Mouse (Mus musculus) erythroblast, embryonic 14.5 days (primary cell): ENCODE measurements around the gene Cdkal1. TPM values are rescaled to one million over a fixed set of nuclear protein-coding genes. Genes with fewer than 3 reads are reported as not detected.

ENCODE experiments used
- H3K27me3 ChIP-seq: 2 replicates; pipeline ENCODE4 v1.6.1; 2012; ENCODE audit warnings: inconsistent platforms; ENCODE audit not compliant: control insufficient read depth
- H3K36me3 ChIP-seq: 2 replicates; pipeline ENCODE4 v1.6.1; 2012; ENCODE audit warnings: mild to moderate bottlenecking, inconsistent platforms; ENCODE audit not compliant: control insufficient read depth
- H3K4me1 ChIP-seq: 2 replicates; pipeline ENCODE4 v1.6.1; 2012; ENCODE audit warnings: inconsistent platforms; ENCODE audit not compliant: control insufficient read depth
- H3K4me3 ChIP-seq: replicated peaks from 2 replicates; pipeline ENCODE3; 2012; ENCODE audit warnings: moderate library complexity, mild to moderate bottlenecking, inconsistent platforms
- H3K9me3 ChIP-seq: 2 replicates; pipeline ENCODE4 v1.6.1; 2012; ENCODE audit warnings: low read length, inconsistent platforms, mixed read lengths; ENCODE audit not compliant: control insufficient read depth
- GATA1 ChIP-seq: IDR thresholded peaks from 2 replicates; pipeline ENCODE4 v1.6.1; 2012; ENCODE audit warnings: low read length, inconsistent platforms, mixed read lengths
- TAL1 ChIP-seq: IDR thresholded peaks from 3 replicates; pipeline ENCODE4 v1.6.1; 2012; ENCODE audit warnings: low read length, inconsistent platforms, mixed read lengths
- polyA plus RNA-seq: library from polyadenylated mRNA; stranded (reverse); fragments of >175 nt; gene quantifications from 2 replicates; pipeline ENCODE4 v1.2.3, GENCODE M21; 2012

The Cdkal1 gene
- polyA plus RNA-seq, 1 experiment: 0.10 TPM

GRCm38 (mm10) chr13:29715241-29715841, 140.1 kb downstream of the Cdkal1 start:
- no peaks in the 10 kb centered on the region for H3K27me3 ChIP-seq
- H3K4me3 ChIP-seq: no peak overlapping the region
- H3K4me1 ChIP-seq: no peaks in the 10 kb centered on the region
- TF ChIP-seq TAL1: no peak
- no peak for TF ChIP-seq GATA1
- peaks cover 5% of the 10 kb centered on the region; the same call in 1 of the 2 replicates for H3K36me3 ChIP-seq
- no peaks in the 10 kb centered on the region for H3K9me3 ChIP-seq

DNA sequence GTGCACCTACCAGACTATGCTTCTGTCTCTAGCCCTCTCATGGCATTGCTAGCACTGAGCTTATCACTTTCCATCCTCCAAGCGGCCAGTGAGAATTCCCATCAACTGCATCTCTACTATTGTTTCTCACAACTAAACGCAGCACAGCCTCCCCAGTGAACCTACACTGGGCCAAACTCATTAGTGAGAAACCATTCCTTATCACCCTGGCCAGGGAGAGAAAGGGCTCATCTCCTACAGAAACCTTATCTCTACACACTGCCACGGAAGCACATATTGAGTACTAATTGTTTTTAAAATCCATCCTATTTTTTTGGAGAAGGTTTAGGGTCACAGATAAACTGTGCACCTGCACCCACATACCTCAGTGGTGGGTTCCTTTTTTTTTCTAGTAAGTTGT, 147.9 kb downstream of the Cdkal1 start:
- H3K27me3 ChIP-seq: no peaks in the 10 kb centered on the region; the same call in 1 of the 2 replicates
- H3K4me3 ChIP-seq: no peak overlapping the region
- no peak for TF ChIP-seq GATA1
- no peak for TF ChIP-seq TAL1
- peaks cover 2% of the 10 kb centered on the region for H3K36me3 ChIP-seq
- H3K4me1 ChIP-seq: peaks cover 5% of the 10 kb centered on the region
- H3K9me3 ChIP-seq: peaks cover 3% of the 10 kb centered on the region

GRCm38 (mm10) chr13:29701400-29701799, 154.1 kb downstream of the Cdkal1 start:
- Histone ChIP-seq H3K36me3 (peaks cover 5% of the 10 kb centered on the region), H3K9me3 (peaks cover 5% of the 10 kb centered on the region), H3K4me1 (no peaks in the 10 kb centered on the region), H3K27me3 (no peaks in the 10 kb centered on the region; the same call in 1 of the 2 replicates), H3K4me3 (no peak overlapping the region)
- no peak for TF ChIP-seq GATA1
- no peak for TF ChIP-seq TAL1

- Histone ChIP-seq H3K9me3 (peaks cover 5% of the 10 kb centered on the region), H3K4me1 (no peaks in the 10 kb centered on the region), H3K36me3 (peaks cover 5% of the 10 kb centered on the region), H3K4me3 (no peak overlapping the region), H3K27me3 (no peaks in the 10 kb centered on the region; the same call in 1 of the 2 replicates)
- TF ChIP-seq GATA1: no peak
- no peak for TF ChIP-seq TAL1
Measured at GRCm38 (mm10) chr13:29699896-29700295, 155.6 kb downstream of the Cdkal1 start.

DNA sequence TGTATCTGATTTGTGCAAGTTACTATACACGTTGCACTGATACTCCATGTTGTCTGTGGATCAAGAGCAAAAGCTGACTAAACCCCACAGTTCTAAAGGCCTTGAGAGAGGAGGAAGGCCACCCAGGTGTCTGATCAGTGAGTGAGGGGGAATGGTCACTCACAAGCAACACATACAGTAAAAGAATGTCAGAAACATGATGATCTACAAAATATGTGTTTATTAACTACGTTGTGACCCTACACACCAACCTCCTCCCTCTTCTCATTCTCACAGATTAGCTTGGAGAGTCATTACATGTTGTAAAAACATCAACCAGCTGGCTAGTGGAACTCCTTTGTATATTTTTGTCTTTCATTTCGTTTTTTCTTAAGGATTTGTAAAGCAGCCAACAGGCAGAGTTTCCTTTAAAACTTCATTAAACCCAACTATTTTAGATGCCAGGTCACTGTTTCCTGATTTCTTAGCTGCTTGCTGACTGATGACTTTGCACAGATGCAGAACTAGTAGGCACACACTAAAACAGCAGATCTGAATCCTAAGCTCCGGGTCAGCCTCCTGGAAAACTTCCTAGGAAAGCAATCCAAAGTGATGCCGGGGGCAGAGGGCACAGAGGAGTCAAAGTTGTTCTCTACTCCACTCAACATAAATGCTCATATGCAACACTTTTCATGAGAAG, 157.0 kb downstream of the Cdkal1 start:
- Histone ChIP-seq H3K27me3 (no peaks in the 10 kb centered on the region; the same call in 1 of the 2 replicates), H3K9me3 (peaks cover 5% of the 10 kb centered on the region), H3K4me1 (no peaks in the 10 kb centered on the region), H3K4me3 (no peak overlapping the region), H3K36me3 (peaks cover 5% of the 10 kb centered on the region)
- no peak for TF ChIP-seq GATA1
- TF ChIP-seq TAL1: no peak

DNA sequence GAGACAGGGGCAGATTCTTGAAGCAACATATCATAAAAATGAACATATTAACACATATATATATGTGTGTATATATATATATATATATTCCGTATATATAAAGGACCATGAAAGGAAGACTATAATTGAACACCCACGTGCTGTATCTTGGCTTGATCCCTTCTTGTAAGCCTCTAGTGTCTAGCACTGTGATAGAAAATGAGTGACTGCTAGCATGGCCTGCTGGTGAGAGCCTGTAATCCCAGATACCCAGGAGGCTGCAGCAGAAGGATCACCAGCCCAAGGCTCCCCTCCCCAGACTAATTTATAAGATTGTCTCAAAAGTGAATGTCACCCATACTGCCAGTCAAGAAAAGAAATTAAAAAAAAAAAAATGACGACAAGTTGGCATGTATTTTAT, 158.2 kb downstream of the Cdkal1 start:
- Histone ChIP-seq H3K4me1 (no peaks in the 10 kb centered on the region), H3K27me3 (no peaks in the 10 kb centered on the region), H3K36me3 (no peaks in the 10 kb centered on the region), H3K4me3 (no peak overlapping the region), H3K9me3 (no peaks in the 10 kb centered on the region)
- TF ChIP-seq TAL1 (no peak), GATA1 (no peak)

- Histone ChIP-seq H3K36me3 (no peaks in the 10 kb centered on the region), H3K4me3 (no peak overlapping the region), H3K9me3 (no peaks in the 10 kb centered on the region), H3K27me3 (no peaks in the 10 kb centered on the region), H3K4me1 (peaks cover 5% of the 10 kb centered on the region)
- TF ChIP-seq GATA1 (no peak), TAL1 (no peak)
Measured at GRCm38 (mm10) chr13:29690734-29691133, 164.7 kb downstream of the Cdkal1 start.

DNA sequence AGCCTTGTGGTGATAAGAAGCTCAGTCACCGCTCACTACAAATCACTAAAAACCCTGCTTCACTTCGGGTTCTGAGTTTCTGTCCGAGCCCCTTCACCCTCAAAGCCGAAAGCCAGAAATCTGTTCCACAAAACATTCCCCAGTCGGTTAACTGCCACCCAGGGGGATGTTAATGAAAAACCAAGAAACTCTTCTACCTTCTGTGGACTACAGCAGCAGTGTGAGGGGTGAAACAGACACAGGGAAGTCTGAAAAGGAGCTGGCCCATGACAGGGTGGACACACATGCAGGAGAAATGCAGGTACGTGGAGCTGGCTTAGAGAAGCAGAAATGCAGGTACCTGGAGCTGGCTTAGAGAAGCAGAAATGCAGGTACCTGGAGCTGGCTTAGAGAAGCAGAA, 166.6 kb downstream of the Cdkal1 start:
- TF ChIP-seq TAL1: no peak
- TF ChIP-seq GATA1: no peak
- Histone ChIP-seq H3K4me3 (no peak overlapping the region), H3K9me3 (no peaks in the 10 kb centered on the region), H3K4me1 (peaks cover 5% of the 10 kb centered on the region), H3K36me3 (no peaks in the 10 kb centered on the region), H3K27me3 (no peaks in the 10 kb centered on the region)

DNA sequence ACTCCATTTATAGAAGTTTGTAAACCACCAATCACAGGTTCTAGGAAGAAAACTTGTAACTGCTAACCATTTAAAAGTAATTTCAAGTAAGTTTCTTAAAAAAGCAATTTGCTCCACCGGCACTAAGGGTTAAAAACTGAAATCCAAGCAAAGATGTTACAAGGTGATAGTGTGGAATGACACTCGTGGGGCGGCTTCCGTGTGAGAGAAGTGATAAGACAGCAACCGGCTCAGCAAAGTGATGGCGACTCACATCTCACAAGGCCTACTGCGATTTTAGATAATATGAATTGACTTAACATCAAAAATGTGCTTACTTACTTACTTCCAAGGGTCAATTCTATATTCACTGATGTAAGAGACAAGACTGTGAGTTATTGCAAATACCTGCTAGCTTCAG, 167.6 kb downstream of the Cdkal1 start:
- H3K27me3 ChIP-seq: no peaks in the 10 kb centered on the region
- H3K9me3 ChIP-seq: no peaks in the 10 kb centered on the region
- TF ChIP-seq GATA1: no peak
- no peak for TF ChIP-seq TAL1

GRCm38 (mm10) chr13:29679479-29680186, 175.8 kb downstream of the Cdkal1 start:
- no peaks in the 10 kb centered on the region for H3K36me3 ChIP-seq
- no peaks in the 10 kb centered on the region for H3K27me3 ChIP-seq
- no peak overlapping the region for H3K4me3 ChIP-seq

More for the DNA sequence above, 167.6 kb downstream of the Cdkal1 start:
- Histone ChIP-seq H3K4me1 (peaks cover 5% of the 10 kb centered on the region), H3K4me3 (no peak overlapping the region), H3K36me3 (no peaks in the 10 kb centered on the region)

More at GRCm38 (mm10) chr13:29679479-29680186, 175.8 kb downstream of the Cdkal1 start:
- no peaks in the 10 kb centered on the region for H3K9me3 ChIP-seq
- TF ChIP-seq GATA1 (no peak), TAL1 (no peak)
- no peaks in the 10 kb centered on the region for H3K4me1 ChIP-seq
